Mouse (Mus musculus) lung, embryonic 15.5 days (tissue): ENCODE measurements around the gene Gm21964. TPM values are rescaled to one million over a fixed set of nuclear protein-coding genes. Genes with fewer than 3 reads are reported as not detected.

Experiments used
- polyA plus RNA-seq: library from polyadenylated mRNA; unstranded; fragments of >200 nt; fragmentation: Nextera tagmentation; extraction: Ambion mirVana; gene quantifications from 2 replicates; pipeline ENCODE4 v1.2.1, GENCODE M21; 2015

Gm21964 gene
- polyA plus RNA-seq, 1 experiment from 2014 or later = not detected

Other genes starting within 250 kb of the Gm21964 start
- 2.3 TPM in 2 replicates for gene Phlpp2, start 232.7 kb upstream of the Gm21964 start, polyA plus RNA-seq
- 9.5 and 10.5 TPM in 2 replicates for gene Marveld3, start 139.0 kb upstream of the Gm21964 start, polyA plus RNA-seq
- gene Tat, start 110.8 kb upstream of the Gm21964 start, polyA plus RNA-seq = 0.09 TPM in 1 of 2 replicates, not detected in the other
- 0.11 and 0.19 TPM in 2 replicates for gene Chst4, start 61.5 kb upstream of the Gm21964 start, polyA plus RNA-seq
- 5.4 and 6.0 TPM in 2 replicates for gene Zfp612, start 21.5 kb upstream of the Gm21964 start, polyA plus RNA-seq
- gene Gm17720, start 1.5 kb downstream of the Gm21964 start, polyA plus RNA-seq = not detected in 2 replicates
- 15.5 and 15.8 TPM in 2 replicates for gene Calb2, start 67.0 kb downstream of the Gm21964 start, polyA plus RNA-seq
- gene Cmtr2, start 114.5 kb downstream of the Gm21964 start, polyA plus RNA-seq = 8.3 and 8.6 TPM in 2 replicates
- 0.34 TPM in 2 replicates for gene Hydin, start 165.8 kb downstream of the Gm21964 start, polyA plus RNA-seq